Mouse (Mus musculus) midbrain, embryonic 14.5 days (tissue): Measurements from ENCODE around the gene Echdc3. TPM values are rescaled to one million over a fixed set of nuclear protein-coding genes. Genes with fewer than 3 reads are reported as not detected.

ENCODE experiments used
- ATAC-seq: fragments of 200-750 bp; cut with Nextera tagmentation; 2 replicates; pipeline ENCODE4 v1.8.0; 2017; ENCODE audit warnings: moderate number of reproducible peaks, moderate library complexity; ENCODE audit not compliant: low FRiP score, low TSS enrichment
- DNase-seq: peaks from one replicate; pipeline ENCODE4 v3.0.0-alpha.2; 2015
- H3K27ac ChIP-seq: fragments of 300-500 bp; sonication (generic); replicated peaks from 2 replicates; pipeline ENCODE4 v1.5.1; 2014; ENCODE audit warnings: mild to moderate bottlenecking, low read depth, low read length, moderate library complexity
- H3K27me3 ChIP-seq: fragments of 300-500 bp; sonication (generic); 2 replicates; pipeline ENCODE4 v1.6.1; 2014; ENCODE audit warnings: low read length, control low read depth, mixed read lengths; ENCODE audit not compliant: control insufficient read depth, insufficient read depth
- H3K36me3 ChIP-seq: fragments of 300-500 bp; sonication (generic); 2 replicates; pipeline ENCODE4 v1.6.1; 2014; ENCODE audit warnings: low read length, control low read depth; ENCODE audit not compliant: control insufficient read depth, insufficient read depth
- H3K4me1 ChIP-seq: fragments of 300-500 bp; sonication (generic); 2 replicates; pipeline ENCODE4 v1.6.1; 2014; ENCODE audit warnings: mild to moderate bottlenecking, antibody characterized with exemption, low read length, control low read depth; ENCODE audit not compliant: control insufficient read depth, insufficient read depth
- H3K4me2 ChIP-seq: fragments of 300-500 bp; sonication (generic); 2 replicates; pipeline ENCODE4 v1.6.1; 2014; ENCODE audit warnings: mild to moderate bottlenecking, low read length, moderate library complexity
- H3K4me3 ChIP-seq: fragments of 300-500 bp; sonication (generic); replicated peaks from 2 replicates; pipeline ENCODE4 v1.5.1; 2014; ENCODE audit warnings: low read depth, low read length
- H3K9ac ChIP-seq: fragments of 300-500 bp; sonication (generic); replicated peaks from 2 replicates; pipeline ENCODE4 v1.6.1; 2014; ENCODE audit warnings: mild to moderate bottlenecking, low read length, moderate library complexity
- H3K9me3 ChIP-seq: fragments of 300-500 bp; sonication (generic); 2 replicates; pipeline ENCODE4 v1.6.1; 2016; ENCODE audit warnings: low read length, control low read depth, mixed read lengths; ENCODE audit not compliant: control insufficient read depth
- WGBS: fragments of 180-500 bp; shearing (Covaris S2); extraction: QIAGEN DNeasy Blood & Tissue Kit; methylation state at CpG from one replicate; pipeline ENCODE4 v1.1.7; 2014; 5-methylcytosine and 5-hydroxymethylcytosine counted together
- polyA plus RNA-seq: library from polyadenylated mRNA; unstranded; fragments of >200 nt; fragmentation: Nextera tagmentation; extraction: Ambion mirVana; gene quantifications from 2 replicates; pipeline ENCODE4 v1.2.1, GENCODE M21; 2014

Gene Echdc3
- polyA plus RNA-seq, 1 experiment from 2014 or later: 0.70 TPM

- ATAC-seq: no peak
- no peaks in the 10 kb centered on the region for H3K27me3 ChIP-seq
- no peaks in the 10 kb centered on the region for H3K4me1 ChIP-seq
- H3K9ac ChIP-seq: no peak overlapping the region
- H3K36me3 ChIP-seq: no peaks in the 10 kb centered on the region
- H3K4me3 ChIP-seq: no peak overlapping the region
- H3K4me2 ChIP-seq: no peak overlapping the region
- H3K27ac ChIP-seq: no peak overlapping the region
- 89% methylated on average over 4 of the region's 4 CpGs for WGBS
- DNase-seq: no peak
- no peaks in the 10 kb centered on the region for H3K9me3 ChIP-seq
These were observed 55.6 kb downstream of the Echdc3 start for GRCm38 (mm10) chr2:6157208-6157607.

DNA sequence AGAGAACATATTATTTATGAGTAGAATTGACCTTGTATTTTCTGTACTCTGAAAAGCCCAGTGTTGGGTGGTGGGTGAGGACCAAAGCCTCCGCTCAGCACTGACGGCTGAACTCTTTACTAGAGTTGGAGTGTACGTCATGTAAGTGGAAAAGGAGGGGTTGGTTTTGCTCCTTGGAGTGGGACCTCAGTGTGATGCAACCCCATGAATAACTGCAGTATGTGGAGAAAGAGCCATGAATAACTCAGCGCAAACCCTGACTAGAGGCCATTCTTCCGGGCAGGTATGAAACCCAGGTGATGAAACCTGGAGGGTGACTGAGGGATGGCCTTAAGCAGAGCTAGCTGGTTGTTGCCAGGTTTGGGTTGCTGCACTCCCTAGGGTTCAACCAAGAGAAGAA, 63.0 kb downstream of the Echdc3 start:
- no peaks in the 10 kb centered on the region for H3K27me3 ChIP-seq
- H3K4me1 ChIP-seq: no peaks in the 10 kb centered on the region
- ATAC-seq (no peak), DNase-seq (no peak)
- no peak overlapping the region for H3K4me2 ChIP-seq
- WGBS: 96% methylated on average over 5 of the region's 5 CpGs
- no peak overlapping the region for H3K27ac ChIP-seq
- no peak overlapping the region for H3K4me3 ChIP-seq
- no peak overlapping the region for H3K9ac ChIP-seq
- no peaks in the 10 kb centered on the region for H3K36me3 ChIP-seq
- no peaks in the 10 kb centered on the region for H3K9me3 ChIP-seq

- 88% methylated on average over 7 of the region's 7 CpGs for WGBS
- DNase-seq: no peak
These were observed 65.9 kb downstream of the Echdc3 start for GRCm38 (mm10) chr2:6146901-6147300.

DNA sequence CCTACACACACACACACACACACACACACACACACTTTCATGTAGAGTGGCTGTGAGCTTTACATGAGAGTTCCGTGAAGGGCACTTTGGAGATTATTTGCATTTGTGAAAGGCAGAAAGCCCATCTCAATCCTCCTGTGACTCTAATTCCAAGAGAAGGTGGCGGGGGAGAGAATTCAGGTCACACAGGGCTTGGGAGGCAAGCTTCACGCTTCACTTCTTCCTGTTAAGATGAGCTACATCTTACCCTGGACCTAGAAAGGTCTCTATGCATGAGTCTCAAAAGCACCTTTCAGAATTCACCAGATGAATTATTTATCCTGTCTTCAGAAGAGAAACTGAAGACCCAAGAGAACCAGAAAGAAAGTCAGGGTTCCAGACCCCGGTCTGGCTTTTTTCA, 66.6 kb downstream of the Echdc3 start:
- Histone ChIP-seq H3K4me1 (no peaks in the 10 kb centered on the region), H3K36me3 (no peaks in the 10 kb centered on the region), H3K27me3 (no peaks in the 10 kb centered on the region), H3K4me2 (no peak overlapping the region), H3K9me3 (no peaks in the 10 kb centered on the region), H3K27ac (no peak overlapping the region), H3K4me3 (no peak overlapping the region), H3K9ac (no peak overlapping the region)
- no peak for DNase-seq
- 59% methylated on average over 4 of the region's 4 CpGs for WGBS
- ATAC-seq: no peak

More at GRCm38 (mm10) chr2:6146901-6147300, 65.9 kb downstream of the Echdc3 start:
- H3K4me1 ChIP-seq: no peaks in the 10 kb centered on the region
- no peak overlapping the region for H3K9ac ChIP-seq
- H3K27ac ChIP-seq: no peak overlapping the region
- no peaks in the 10 kb centered on the region for H3K9me3 ChIP-seq
- H3K36me3 ChIP-seq: no peaks in the 10 kb centered on the region
- H3K4me3 ChIP-seq: no peak overlapping the region
- H3K4me2 ChIP-seq: no peak overlapping the region
- ATAC-seq: no peak
- no peaks in the 10 kb centered on the region for H3K27me3 ChIP-seq

DNA sequence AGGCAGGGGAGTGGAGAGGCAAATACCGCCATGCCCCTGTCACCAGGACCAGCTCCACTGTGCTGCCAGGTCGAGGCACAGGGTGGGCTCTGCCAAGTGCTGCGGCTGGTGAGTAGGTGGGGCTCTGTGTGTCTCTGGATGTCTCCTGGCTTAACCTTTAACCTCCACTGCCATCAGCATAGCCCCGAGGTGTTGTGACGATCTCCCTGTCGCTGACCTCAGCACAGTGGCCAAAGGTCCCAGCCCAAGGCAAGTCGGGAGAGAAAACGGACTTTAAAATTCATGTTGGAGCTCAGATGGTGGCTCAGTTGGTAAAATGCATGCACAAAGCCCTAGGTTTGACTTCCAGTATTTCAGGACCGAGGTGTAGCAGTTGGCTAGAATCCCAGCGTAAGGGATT, 67.2 kb downstream of the Echdc3 start:
- Histone ChIP-seq H3K4me2 (no peak overlapping the region), H3K27ac (no peak overlapping the region), H3K9ac (no peak overlapping the region), H3K9me3 (no peaks in the 10 kb centered on the region), H3K36me3 (no peaks in the 10 kb centered on the region), H3K4me1 (no peaks in the 10 kb centered on the region), H3K27me3 (no peaks in the 10 kb centered on the region), H3K4me3 (no peak overlapping the region)
- DNase-seq: no peak
- ATAC-seq: peak; percentile 31; the same call in 1 of the 2 replicates
- WGBS: 81% methylated on average over 10 of the region's 10 CpGs

DNA sequence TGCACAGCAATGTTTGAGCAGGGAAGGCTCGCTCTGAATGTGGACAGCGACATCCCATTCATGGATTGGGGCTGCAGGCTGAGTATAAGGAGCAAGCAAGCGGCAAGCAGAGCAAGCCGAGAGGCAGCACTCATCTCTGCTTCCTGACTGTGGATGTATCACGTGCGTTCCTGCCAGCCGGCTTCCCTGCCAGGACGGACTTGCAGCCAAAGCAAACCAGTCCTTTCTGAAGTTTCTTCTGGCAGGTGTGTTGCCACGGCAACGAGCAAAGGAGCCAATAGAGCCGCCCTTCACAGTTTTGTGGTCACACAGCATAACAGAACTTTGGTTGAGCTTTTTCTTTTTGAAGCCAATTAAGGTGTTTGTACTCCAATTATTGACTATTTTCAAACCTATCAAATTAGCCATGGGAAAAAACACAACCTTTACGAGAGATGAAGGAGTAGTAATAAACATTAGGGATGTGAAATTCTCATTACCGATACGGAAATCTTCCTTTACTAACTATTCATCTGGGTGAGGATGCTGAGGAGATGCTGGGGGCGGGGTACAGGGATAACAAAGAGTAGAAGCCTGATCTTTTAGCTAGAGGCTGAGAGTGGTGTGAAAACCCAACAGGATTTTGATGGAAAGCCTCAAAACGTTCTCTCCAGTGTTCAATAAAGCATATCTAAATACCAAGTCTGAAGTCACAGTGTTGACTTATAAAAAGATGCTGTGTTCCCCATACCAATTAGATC, 69.7 kb downstream of the Echdc3 start:
- no peaks in the 10 kb centered on the region for H3K4me1 ChIP-seq
- H3K9ac ChIP-seq: no peak overlapping the region
- H3K4me3 ChIP-seq: no peak overlapping the region
- no peaks in the 10 kb centered on the region for H3K9me3 ChIP-seq
- no peak overlapping the region for H3K4me2 ChIP-seq
- H3K27me3 ChIP-seq: no peaks in the 10 kb centered on the region
- 72% methylated on average over 16 of the region's 16 CpGs for WGBS
- H3K27ac ChIP-seq: no peak overlapping the region
- ATAC-seq (no peak), DNase-seq (peak; percentile 33)
- no peaks in the 10 kb centered on the region for H3K36me3 ChIP-seq

- Histone ChIP-seq H3K9ac (no peak overlapping the region), H3K4me3 (no peak overlapping the region), H3K4me2 (no peak overlapping the region), H3K9me3 (no peaks in the 10 kb centered on the region), H3K4me1 (no peaks in the 10 kb centered on the region), H3K36me3 (no peaks in the 10 kb centered on the region), H3K27me3 (no peaks in the 10 kb centered on the region), H3K27ac (no peak overlapping the region)
- WGBS: 88% methylated on average over 9 of the region's 9 CpGs
- DNase-seq (no peak), ATAC-seq (no peak)
These were observed 72.2 kb downstream of the Echdc3 start for GRCm38 (mm10) chr2:6140572-6141161.
